Mouse (Mus musculus) midbrain, embryonic 16.5 days (tissue): ENCODE results near the gene Klf7. TPM values are rescaled to one million over a fixed set of nuclear protein-coding genes. Genes with fewer than 3 reads are reported as not detected.
A peak's percentile ranks its signal among the peaks of the same experiment; 100 is the strongest.

Experiments used
- ATAC-seq: fragments of 200-750 bp; cut with Nextera tagmentation; 2 replicates; pipeline ENCODE4 v1.8.0; 2017; ENCODE audit warnings: moderate TSS enrichment
- H3K27ac ChIP-seq: fragments of 300-500 bp; sonication (generic); 2 replicates; pipeline ENCODE4 v1.5.1; 2014; ENCODE audit warnings: mild to moderate bottlenecking, low read length, mixed read lengths
- H3K27me3 ChIP-seq: fragments of 300-500 bp; sonication (generic); 2 replicates; pipeline ENCODE4 v1.6.1; 2014; ENCODE audit warnings: low read depth, low read length, mixed read lengths; ENCODE audit not compliant: control insufficient read depth, insufficient read depth
- H3K36me3 ChIP-seq: fragments of 300-500 bp; sonication (generic); 2 replicates; pipeline ENCODE4 v1.6.1; 2014; ENCODE audit warnings: mild to moderate bottlenecking, low read length, moderate library complexity, mixed read lengths; ENCODE audit not compliant: control insufficient read depth, insufficient read depth
- H3K4me1 ChIP-seq: fragments of 300-500 bp; sonication (generic); 2 replicates; pipeline ENCODE4 v1.6.1; 2014; ENCODE audit warnings: mild to moderate bottlenecking, low read length, mixed read lengths; ENCODE audit not compliant: control insufficient read depth, insufficient read depth
- H3K4me2 ChIP-seq: fragments of 300-500 bp; sonication (generic); 2 replicates; pipeline ENCODE4 v1.6.1; 2014; ENCODE audit warnings: mild to moderate bottlenecking, low read length, mixed read lengths
- H3K4me3 ChIP-seq: fragments of 300-500 bp; sonication (generic); 2 replicates; pipeline ENCODE4 v1.5.1; 2014; ENCODE audit warnings: low read depth, mild to moderate bottlenecking, low read length, moderate library complexity, mixed read lengths
- H3K9ac ChIP-seq: fragments of 300-500 bp; sonication (generic); 2 replicates; pipeline ENCODE4 v1.6.1; 2014; ENCODE audit warnings: low read depth, low read length, mixed read lengths
- H3K9me3 ChIP-seq: fragments of 300-500 bp; sonication (generic); replicated peaks from 2 replicates; pipeline ENCODE4 v1.6.1; 2014; ENCODE audit warnings: mild to moderate bottlenecking, low read length, mixed read lengths; ENCODE audit not compliant: control insufficient read depth, poor library complexity, severe bottlenecking
- WGBS: fragments of 180-500 bp; shearing (Covaris S2); extraction: QIAGEN DNeasy Blood & Tissue Kit; methylation state at CpG from one replicate; pipeline ENCODE4 v1.1.7; 2014; 5-methylcytosine and 5-hydroxymethylcytosine counted together
- polyA plus RNA-seq: library from polyadenylated mRNA; unstranded; fragments of >200 nt; fragmentation: Nextera tagmentation; extraction: Ambion mirVana; gene quantifications from 2 replicates; pipeline ENCODE4 v1.2.1, GENCODE M21; 2015

Gene Klf7
- polyA plus RNA-seq, 1 experiment from 2014 or later: 130 TPM

DNA sequence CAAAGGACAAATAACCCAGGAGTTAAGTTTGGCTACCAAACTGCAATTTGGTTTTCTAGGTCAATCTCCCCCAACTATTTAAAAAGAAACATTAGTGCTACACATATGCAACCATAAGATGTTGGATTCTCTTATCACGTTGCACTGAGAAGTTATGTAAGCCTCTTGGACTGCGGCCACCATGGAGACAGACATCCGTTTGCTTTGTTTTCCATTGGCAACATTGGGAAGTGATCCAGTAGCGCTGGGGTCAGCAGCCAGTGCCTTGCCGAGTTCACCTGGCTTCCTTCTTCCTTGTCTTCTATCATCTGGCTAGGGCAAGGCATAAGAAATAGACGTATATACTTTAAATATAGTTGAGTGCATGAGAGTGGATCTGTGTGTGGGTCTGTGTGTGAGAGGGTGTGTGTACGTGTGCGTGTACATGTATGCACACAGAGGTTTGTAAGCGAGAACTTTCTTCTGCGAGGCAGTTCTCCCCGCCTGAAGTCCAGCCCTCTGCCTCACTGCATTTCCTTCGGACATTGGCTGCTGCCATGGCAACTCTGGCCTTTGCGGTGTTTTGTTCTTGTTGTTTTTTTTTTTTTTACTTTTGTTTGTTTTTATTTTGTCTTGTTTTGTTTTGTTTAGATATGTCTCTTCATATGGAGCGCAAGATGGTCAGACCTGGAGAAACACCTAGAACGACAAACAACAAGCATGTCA lies 86.8 kb downstream of the Klf7 start:
- Histone ChIP-seq H3K4me3 (no peak overlapping the region), H3K4me1 (peaks cover 19% of the 10 kb centered on the region), H3K36me3 (peaks cover 6% of the 10 kb centered on the region), H3K9ac (no peak overlapping the region), H3K4me2 (no peak overlapping the region), H3K9me3 (no peaks in the 10 kb centered on the region), H3K27ac (no peak overlapping the region), H3K27me3 (no peaks in the 10 kb centered on the region)
- no peak for ATAC-seq
- WGBS: 61% methylated on average over 15 of the region's 15 CpGs

- 87% methylated on average over 9 of the region's 9 CpGs for WGBS
- no peak for ATAC-seq
- Histone ChIP-seq H3K4me2 (no peak overlapping the region), H3K27ac (no peak overlapping the region), H3K9ac (no peak overlapping the region), H3K27me3 (no peaks in the 10 kb centered on the region), H3K9me3 (no peaks in the 10 kb centered on the region), H3K4me3 (no peak overlapping the region), H3K36me3 (peaks cover 6% of the 10 kb centered on the region), H3K4me1 (peaks cover 10% of the 10 kb centered on the region)
Observed at GRCm38 (mm10) chr1:64032502-64033231, 89.4 kb downstream of the Klf7 start.

DNA sequence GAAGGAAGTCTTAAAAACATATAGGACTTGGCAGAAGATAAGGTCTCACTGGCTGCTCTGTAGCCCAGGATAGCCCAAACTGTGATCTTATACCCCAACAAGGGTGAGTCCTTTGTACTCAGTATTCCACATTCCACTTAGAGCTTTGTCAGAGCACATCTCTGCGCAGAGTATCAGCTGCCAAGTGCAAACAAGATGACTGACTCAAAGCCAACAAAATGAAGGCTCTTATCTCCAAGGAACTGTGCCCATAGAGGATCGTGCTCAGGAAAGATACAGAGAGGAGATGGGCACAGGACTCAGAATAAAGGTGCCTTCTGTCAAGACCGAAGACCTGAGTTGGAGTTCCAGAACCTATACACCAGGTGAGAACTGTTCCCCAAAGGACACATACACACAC lies 100.1 kb downstream of the Klf7 start:
- 90% methylated on average over 3 of the region's 3 CpGs for WGBS
- H3K4me3 ChIP-seq: no peak overlapping the region
- no peak overlapping the region for H3K9ac ChIP-seq
- H3K4me1 ChIP-seq: peaks cover 12% of the 10 kb centered on the region
- H3K4me2 ChIP-seq: no peak overlapping the region
- no peak overlapping the region for H3K27ac ChIP-seq
- no peaks in the 10 kb centered on the region for H3K36me3 ChIP-seq
- H3K27me3 ChIP-seq: no peaks in the 10 kb centered on the region
- ATAC-seq: no peak
- no peaks in the 10 kb centered on the region for H3K9me3 ChIP-seq

DNA sequence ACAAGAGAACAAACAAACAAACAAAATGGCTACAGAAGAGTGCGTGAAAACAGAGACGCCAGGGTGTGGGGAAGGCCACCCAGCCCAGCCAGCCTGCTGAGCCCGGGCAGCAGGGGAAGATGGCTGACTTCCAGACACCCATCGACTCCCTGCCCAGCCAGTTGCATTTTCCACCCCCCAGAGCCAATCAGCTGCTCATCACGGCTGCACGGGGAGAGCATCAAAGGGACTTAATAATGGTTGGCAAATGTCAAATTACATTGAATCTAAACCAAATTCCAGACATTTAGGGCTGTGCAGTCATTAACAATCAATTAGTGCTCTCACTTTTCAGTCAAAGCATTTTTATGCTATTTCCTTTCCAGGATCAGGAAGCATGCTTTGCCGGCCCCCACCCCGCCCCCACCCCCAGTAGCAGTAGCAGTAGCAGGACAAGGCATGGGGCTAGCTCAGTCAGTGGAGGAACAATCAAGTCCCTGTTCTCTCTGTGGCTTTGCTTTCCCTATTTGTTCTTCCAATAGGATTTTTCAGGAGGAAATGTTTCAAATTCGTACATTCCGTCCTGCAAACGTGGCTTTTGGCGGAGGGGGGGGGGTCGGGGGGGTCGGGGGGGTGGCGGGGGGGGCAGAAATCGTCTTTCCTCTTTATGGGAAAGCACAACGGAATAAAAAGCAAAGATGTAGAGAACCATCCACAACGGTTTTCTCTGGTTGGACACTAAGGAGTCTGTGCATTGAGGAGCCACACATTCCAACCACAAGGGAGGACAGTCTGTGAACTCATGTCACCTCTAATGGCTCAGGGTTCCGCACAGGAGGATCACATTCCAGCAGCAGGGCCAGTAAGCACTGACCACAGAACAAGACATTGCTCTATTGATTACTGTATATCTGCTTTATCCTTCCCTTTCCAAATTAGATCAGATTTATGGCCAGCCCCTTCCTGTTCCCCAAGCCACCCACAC lies 101.1 kb downstream of the Klf7 start:
- Histone ChIP-seq H3K9ac (no peak overlapping the region), H3K36me3 (no peaks in the 10 kb centered on the region), H3K27me3 (no peaks in the 10 kb centered on the region), H3K4me1 (peaks cover 12% of the 10 kb centered on the region), H3K27ac (no peak overlapping the region), H3K4me3 (no peak overlapping the region), H3K9me3 (no peaks in the 10 kb centered on the region), H3K4me2 (no peak overlapping the region)
- WGBS: 47% methylated on average over 19 of the region's 19 CpGs
- peak; percentile 67; the same call in 1 of the 2 replicates for ATAC-seq

- H3K27me3 ChIP-seq: no peaks in the 10 kb centered on the region
- H3K4me3 ChIP-seq: no peak overlapping the region
- no peak overlapping the region; the same call in 1 of the 2 replicates for H3K4me2 ChIP-seq
- WGBS: 62% methylated on average over 6 of the region's 6 CpGs
- H3K36me3 ChIP-seq: no peaks in the 10 kb centered on the region
- H3K9me3 ChIP-seq: no peaks in the 10 kb centered on the region
- no peak overlapping the region for H3K9ac ChIP-seq
- peaks cover 12% of the 10 kb centered on the region for H3K4me1 ChIP-seq
- no peak overlapping the region for H3K27ac ChIP-seq
- no peak for ATAC-seq
Observed at GRCm38 (mm10) chr1:64019127-64019635, 102.9 kb downstream of the Klf7 start.

GRCm38 (mm10) chr1:64018466-64019077 lies 103.5 kb downstream of the Klf7 start:
- Histone ChIP-seq H3K4me1 (peaks cover 12% of the 10 kb centered on the region), H3K9me3 (no peaks in the 10 kb centered on the region), H3K4me3 (no peak overlapping the region), H3K4me2 (peak overlapping the region; percentile 22), H3K9ac (no peak overlapping the region; the same call in 1 of the 2 replicates), H3K27me3 (no peaks in the 10 kb centered on the region), H3K36me3 (no peaks in the 10 kb centered on the region), H3K27ac (0 out of 2 replicates have a peak overlapping the region, but pooled peaks have one; percentile 18)
- ATAC-seq: no peak
- WGBS: 49% methylated on average over 16 of the region's 16 CpGs

DNA sequence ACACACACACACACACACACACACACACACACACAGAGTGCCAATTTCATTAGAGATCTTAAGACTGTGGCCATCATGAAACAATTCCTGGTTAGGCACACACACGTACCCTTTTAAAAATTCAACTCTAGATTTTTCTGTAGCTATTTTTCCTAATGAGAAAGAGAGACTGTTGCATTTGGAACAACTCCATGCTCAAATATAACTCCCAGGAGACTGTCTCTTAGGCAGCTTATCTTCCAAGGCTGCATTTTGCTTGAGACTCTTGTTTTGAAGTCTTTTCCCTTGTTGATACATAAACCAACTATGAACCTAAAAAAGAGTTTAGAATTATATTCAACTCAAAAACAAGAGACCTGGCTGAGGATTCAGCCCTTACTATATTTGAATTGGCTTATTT lies 108.0 kb downstream of the Klf7 start:
- Histone ChIP-seq H3K4me2 (no peak overlapping the region), H3K4me3 (no peak overlapping the region), H3K9me3 (no peaks in the 10 kb centered on the region), H3K4me1 (peaks cover 6% of the 10 kb centered on the region), H3K27ac (no peak overlapping the region), H3K9ac (no peak overlapping the region), H3K27me3 (no peaks in the 10 kb centered on the region), H3K36me3 (no peaks in the 10 kb centered on the region)
- 70% methylated on average over 1 of the region's 1 CpGs for WGBS
- no peak for ATAC-seq

DNA sequence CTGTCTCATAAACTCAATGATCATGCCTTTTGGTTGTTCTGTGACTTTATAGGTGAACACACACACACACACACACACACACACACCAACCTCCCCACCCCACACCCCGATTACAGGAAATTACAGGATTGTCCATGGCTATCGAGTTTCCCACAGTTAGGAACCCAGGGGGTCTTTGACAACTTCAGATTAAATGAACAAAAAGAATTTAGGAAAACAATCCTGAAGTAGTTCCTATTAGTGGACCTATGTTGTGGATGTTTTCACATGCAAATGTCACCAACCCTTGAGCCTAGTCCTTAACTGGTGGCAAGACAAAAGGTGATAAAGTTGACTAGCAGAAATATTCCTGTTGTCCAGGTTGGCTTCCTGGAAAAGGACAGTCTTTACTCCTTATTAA lies 113.1 kb downstream of the Klf7 start:
- Histone ChIP-seq H3K36me3 (no peaks in the 10 kb centered on the region), H3K4me1 (no peaks in the 10 kb centered on the region), H3K9me3 (no peaks in the 10 kb centered on the region), H3K27me3 (no peaks in the 10 kb centered on the region), H3K4me2 (no peak overlapping the region), H3K4me3 (no peak overlapping the region), H3K27ac (no peak overlapping the region), H3K9ac (no peak overlapping the region)
- ATAC-seq: no peak
- WGBS: 20% methylated on average over 2 of the region's 2 CpGs
